Mouse (Mus musculus): ENCODE results near the gene Tbcel. TPM values are rescaled to one million over a fixed set of nuclear protein-coding genes. Genes with fewer than 3 reads are reported as not detected.

The Tbcel gene
- polyA plus RNA-seq, 1 experiment from 2014 or later = 10.7 TPM

GRCm38 (mm10) chr9:42431606-42432005, 76.0 kb downstream of the Tbcel start:
- WGBS (ENCODE audit: insufficient replicate concordance) = 79% methylated on average over 2 of the region's 2 CpGs
- Histone ChIP-seq H3K4me3 (no peak overlapping the region), H3K36me3 (peaks cover 92% of the 10 kb centered on the region), H3K27ac (no peak overlapping the region), H3K4me1 (peaks cover 32% of the 10 kb centered on the region), H3K9me3 (replicated peaks) (no peaks in the 10 kb centered on the region), H3K9ac (no peak overlapping the region), H3K27me3 (replicated peaks) (no peaks in the 10 kb centered on the region), H3K4me2 (no peak overlapping the region)
- no peak for ATAC-seq

GRCm38 (mm10) chr9:42428060-42428924, 79.3 kb downstream of the Tbcel start:
- Histone ChIP-seq H3K4me2 (peak overlapping the region; percentile 6; the same call in 1 of the 2 replicates), H3K36me3 (peaks cover 84% of the 10 kb centered on the region)

DNA sequence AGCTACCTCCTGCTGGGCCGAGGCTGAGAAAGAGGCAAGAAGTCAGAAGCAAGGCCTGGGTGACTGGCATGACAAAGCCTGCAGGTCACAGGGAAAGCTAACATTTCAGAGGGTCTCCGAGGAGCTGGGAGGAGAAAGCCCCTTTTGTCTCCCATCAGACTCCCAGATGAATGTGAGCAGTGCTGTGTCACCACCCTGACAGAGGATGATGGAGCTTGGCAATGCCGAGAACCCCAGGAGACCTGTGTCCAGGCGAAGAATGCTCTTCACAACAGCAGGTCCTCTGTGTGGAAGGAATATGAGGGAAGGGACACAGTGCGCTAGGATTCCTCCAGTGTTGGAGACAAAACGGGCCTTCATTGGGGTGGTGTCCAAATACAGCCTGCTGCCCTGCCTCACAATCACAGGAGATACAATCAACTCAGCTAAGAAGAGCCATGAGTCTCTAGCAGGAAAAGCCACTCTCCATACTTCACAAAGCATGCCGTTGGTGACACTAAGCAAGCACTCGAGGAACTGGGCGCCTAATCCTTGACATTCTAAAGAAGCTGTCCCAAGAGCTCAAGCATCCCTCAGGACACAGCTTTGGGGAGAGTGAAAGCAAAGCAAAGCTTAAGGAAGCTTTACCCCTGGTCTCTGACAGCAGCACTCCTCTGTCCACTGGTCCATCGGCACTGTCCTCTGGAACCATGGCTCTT, 80.8 kb downstream of the Tbcel start:
- Histone ChIP-seq H3K27ac (no peak overlapping the region), H3K9ac (no peak overlapping the region; the same call in 1 of the 2 replicates), H3K4me3 (no peak overlapping the region), H3K9me3 (replicated peaks) (no peaks in the 10 kb centered on the region), H3K4me2 (no peak overlapping the region), H3K27me3 (replicated peaks) (no peaks in the 10 kb centered on the region), H3K4me1 (peaks cover 24% of the 10 kb centered on the region), H3K36me3 (peaks cover 81% of the 10 kb centered on the region)
- WGBS (ENCODE audit: insufficient replicate concordance) = 72% methylated on average over 10 of the region's 10 CpGs
- ATAC-seq = no peak

More at GRCm38 (mm10) chr9:42428060-42428924, 79.3 kb downstream of the Tbcel start:
- H3K27me3 ChIP-seq (replicated peaks) = no peaks in the 10 kb centered on the region
- 49% methylated on average over 12 of the region's 12 CpGs for WGBS (ENCODE audit: insufficient replicate concordance)
- H3K27ac ChIP-seq = peak overlapping the region; percentile 45; the same call in 1 of the 2 replicates
- peak; percentile 60; the same call in 1 of the 2 replicates for ATAC-seq
- H3K4me3 ChIP-seq = no peak overlapping the region
- no peaks in the 10 kb centered on the region for H3K9me3 ChIP-seq (replicated peaks)
- H3K4me1 ChIP-seq = peaks cover 24% of the 10 kb centered on the region
- no peak overlapping the region for H3K9ac ChIP-seq

- Histone ChIP-seq H3K4me3 (no peak overlapping the region), H3K27ac (no peak overlapping the region), H3K9me3 (replicated peaks) (no peaks in the 10 kb centered on the region), H3K36me3 (peaks cover 70% of the 10 kb centered on the region), H3K9ac (no peak overlapping the region), H3K27me3 (replicated peaks) (no peaks in the 10 kb centered on the region), H3K4me2 (no peak overlapping the region), H3K4me1 (peaks cover 24% of the 10 kb centered on the region)
- no peak for ATAC-seq
- WGBS (ENCODE audit: insufficient replicate concordance) = 77% methylated on average over 2 of the region's 2 CpGs
These were observed 84.0 kb downstream of the Tbcel start for GRCm38 (mm10) chr9:42423649-42424048.

- Histone ChIP-seq H3K4me2 (no peak overlapping the region), H3K4me1 (0 out of 2 replicates have a peak, but pooled peaks cover 4% of the 10 kb centered on the region), H3K27ac (no peak overlapping the region), H3K9ac (no peak overlapping the region), H3K27me3 (replicated peaks) (no peaks in the 10 kb centered on the region), H3K4me3 (no peak overlapping the region), H3K36me3 (peaks cover 73% of the 10 kb centered on the region), H3K9me3 (replicated peaks) (no peaks in the 10 kb centered on the region)
- 80% methylated on average over 2 of the region's 2 CpGs for WGBS (ENCODE audit: insufficient replicate concordance)
- no peak for ATAC-seq
These were observed 87.9 kb downstream of the Tbcel start for GRCm38 (mm10) chr9:42419687-42420086.

GRCm38 (mm10) chr9:42418786-42419185, 88.8 kb downstream of the Tbcel start:
- ATAC-seq = no peak
- H3K27ac ChIP-seq = no peak overlapping the region
- H3K4me1 ChIP-seq = 0 out of 2 replicates have a peak, but pooled peaks cover 4% of the 10 kb centered on the region
- H3K27me3 ChIP-seq (replicated peaks) = no peaks in the 10 kb centered on the region
- H3K4me2 ChIP-seq = no peak overlapping the region
- no peaks in the 10 kb centered on the region for H3K9me3 ChIP-seq (replicated peaks)
- no peak overlapping the region for H3K9ac ChIP-seq
- 83% methylated on average over 5 of the region's 5 CpGs for WGBS (ENCODE audit: insufficient replicate concordance)
- no peak overlapping the region for H3K4me3 ChIP-seq
- H3K36me3 ChIP-seq = peaks cover 80% of the 10 kb centered on the region

DNA sequence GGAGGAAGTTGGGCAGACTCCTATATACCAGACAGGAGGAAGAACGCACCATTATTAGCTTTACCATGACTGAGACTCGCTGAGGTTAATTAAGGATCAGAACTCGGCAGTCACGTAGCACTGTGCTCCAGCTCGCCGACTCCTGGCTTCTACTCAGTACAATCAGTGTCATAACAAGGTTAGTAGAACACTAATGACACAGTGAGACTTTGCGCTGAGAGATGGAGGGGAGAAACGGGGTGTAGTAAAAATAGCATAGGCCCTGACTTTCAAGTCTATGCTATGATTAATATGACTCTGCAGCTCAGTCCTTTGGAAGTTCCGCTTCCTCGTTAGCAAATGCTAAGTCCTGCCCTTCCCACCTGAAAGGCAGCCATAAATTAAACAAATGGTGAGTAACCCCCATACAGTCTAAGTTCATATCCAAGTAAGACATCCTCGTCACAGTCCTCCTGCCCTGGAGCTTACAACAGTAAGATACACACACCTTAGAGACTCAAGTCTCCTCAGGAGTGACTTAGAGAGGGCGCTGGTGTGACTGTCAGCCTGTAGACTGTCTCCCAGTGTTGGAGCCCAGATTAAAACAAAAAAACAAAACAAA, 90.2 kb downstream of the Tbcel start:
- Histone ChIP-seq H3K27me3 (replicated peaks) (no peaks in the 10 kb centered on the region), H3K9ac (no peak overlapping the region), H3K9me3 (replicated peaks) (no peaks in the 10 kb centered on the region), H3K4me3 (no peak overlapping the region), H3K4me1 (no peaks in the 10 kb centered on the region), H3K36me3 (peaks cover 85% of the 10 kb centered on the region), H3K4me2 (no peak overlapping the region), H3K27ac (no peak overlapping the region)
- ATAC-seq = no peak
- WGBS (ENCODE audit: insufficient replicate concordance) = 88% methylated on average over 12 of the region's 12 CpGs

GRCm38 (mm10) chr9:42415184-42415583, 92.4 kb downstream of the Tbcel start:
- no peak overlapping the region for H3K27ac ChIP-seq
- no peak for ATAC-seq
- no peak overlapping the region for H3K9ac ChIP-seq
- H3K9me3 ChIP-seq (replicated peaks) = no peaks in the 10 kb centered on the region
- no peaks in the 10 kb centered on the region for H3K27me3 ChIP-seq (replicated peaks)
- peaks cover 62% of the 10 kb centered on the region for H3K36me3 ChIP-seq
- WGBS (ENCODE audit: insufficient replicate concordance) = 50% methylated on average over 1 of the region's 1 CpGs
- no peak overlapping the region for H3K4me2 ChIP-seq
- no peaks in the 10 kb centered on the region for H3K4me1 ChIP-seq
- H3K4me3 ChIP-seq = no peak overlapping the region

GRCm38 (mm10) chr9:42413345-42413744, 94.3 kb downstream of the Tbcel start:
- no peak overlapping the region for H3K4me3 ChIP-seq
- peaks cover 56% of the 10 kb centered on the region for H3K36me3 ChIP-seq
- no peak for ATAC-seq
- no peaks in the 10 kb centered on the region for H3K4me1 ChIP-seq
- H3K9me3 ChIP-seq (replicated peaks) = no peaks in the 10 kb centered on the region
- H3K27me3 ChIP-seq (replicated peaks) = no peaks in the 10 kb centered on the region
- 91% methylated on average over 12 of the region's 12 CpGs for WGBS (ENCODE audit: insufficient replicate concordance)
- no peak overlapping the region for H3K9ac ChIP-seq
- no peak overlapping the region for H3K4me2 ChIP-seq
- H3K27ac ChIP-seq = no peak overlapping the region

DNA sequence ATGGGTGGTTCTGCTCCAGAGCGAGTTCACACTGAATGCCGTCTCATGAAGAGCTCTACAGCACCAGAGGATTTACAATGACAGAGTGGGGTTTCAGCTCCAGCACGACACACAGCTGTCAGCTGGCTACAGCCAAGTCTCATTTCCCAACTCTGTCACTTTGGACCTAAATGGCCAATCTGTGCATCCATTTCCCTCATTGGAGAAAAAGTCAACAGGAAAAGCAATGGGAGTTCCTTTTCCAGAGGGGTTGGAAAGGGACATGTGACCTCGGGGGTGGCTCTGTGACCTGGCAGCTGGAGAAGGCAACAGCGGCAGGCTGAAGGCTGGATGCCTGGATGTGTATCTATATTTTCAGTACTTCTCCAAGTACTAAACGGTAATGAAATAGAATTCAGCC, 96.3 kb downstream of the Tbcel start:
- no peak for ATAC-seq
- H3K4me1 ChIP-seq = no peaks in the 10 kb centered on the region

DNA sequence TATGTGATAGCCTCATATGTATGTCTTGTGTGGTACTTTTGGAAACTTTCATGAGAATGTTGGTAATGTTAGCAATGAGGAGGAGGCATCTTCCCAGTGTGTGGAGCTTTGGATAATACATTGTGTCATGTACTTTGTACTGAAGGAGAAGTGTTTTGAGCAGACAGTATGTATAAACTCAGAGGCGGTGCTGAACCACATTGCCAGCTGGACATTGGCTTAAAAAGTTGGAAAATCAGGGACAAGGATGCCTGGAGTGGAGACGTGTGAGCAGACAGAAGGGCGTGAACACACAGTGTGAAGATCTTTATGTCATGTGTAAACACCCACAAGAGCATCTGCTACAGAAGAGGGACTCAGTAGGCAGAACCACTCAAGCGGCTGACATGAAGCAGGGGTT, 101.9 kb downstream of the Tbcel start:
- peaks cover 9% of the 10 kb centered on the region for H3K27me3 ChIP-seq (replicated peaks)
- H3K9ac ChIP-seq = no peak overlapping the region
- 67% methylated on average over 4 of the region's 4 CpGs for WGBS (ENCODE audit: insufficient replicate concordance)
- H3K4me2 ChIP-seq = no peak overlapping the region
- no peaks in the 10 kb centered on the region for H3K9me3 ChIP-seq (replicated peaks)
- no peak for ATAC-seq
- no peaks in the 10 kb centered on the region for H3K4me1 ChIP-seq
- no peaks in the 10 kb centered on the region for H3K36me3 ChIP-seq
- no peak overlapping the region for H3K27ac ChIP-seq
- no peak overlapping the region for H3K4me3 ChIP-seq

More for the DNA sequence above, 96.3 kb downstream of the Tbcel start:
- H3K27ac ChIP-seq = no peak overlapping the region
- no peak overlapping the region for H3K9ac ChIP-seq
- H3K9me3 ChIP-seq (replicated peaks) = no peaks in the 10 kb centered on the region
- 78% methylated on average over 6 of the region's 6 CpGs for WGBS (ENCODE audit: insufficient replicate concordance)
- no peak overlapping the region for H3K4me3 ChIP-seq
- no peak overlapping the region for H3K4me2 ChIP-seq
- H3K36me3 ChIP-seq = peaks cover 38% of the 10 kb centered on the region
- no peaks in the 10 kb centered on the region for H3K27me3 ChIP-seq (replicated peaks)

DNA sequence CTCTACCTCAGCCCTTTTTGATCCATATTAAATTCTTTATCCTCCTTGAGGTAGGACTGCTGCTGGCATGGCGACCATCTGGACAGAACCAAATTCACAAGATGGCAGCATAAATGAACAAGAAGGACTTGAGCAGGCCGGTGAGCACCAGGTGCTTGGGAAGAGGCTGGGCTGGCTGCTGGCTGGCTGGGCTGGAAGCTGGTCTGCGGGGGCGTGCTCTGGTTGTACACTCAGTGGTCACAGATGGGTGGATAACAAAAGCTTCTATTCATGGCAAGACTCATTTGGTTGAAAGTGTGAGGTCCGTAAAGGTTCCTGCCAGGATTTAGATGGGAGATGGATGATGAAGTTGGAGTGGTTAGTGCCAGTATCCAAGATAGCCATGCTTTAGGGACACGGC, 106.1 kb downstream of the Tbcel start:
- no peak for ATAC-seq
- no peaks in the 10 kb centered on the region for H3K36me3 ChIP-seq
- H3K9ac ChIP-seq = no peak overlapping the region
- H3K4me3 ChIP-seq = no peak overlapping the region
- H3K4me2 ChIP-seq = no peak overlapping the region
- no peaks in the 10 kb centered on the region for H3K4me1 ChIP-seq
- WGBS (ENCODE audit: insufficient replicate concordance) = 73% methylated on average over 6 of the region's 6 CpGs
- H3K9me3 ChIP-seq (replicated peaks) = no peaks in the 10 kb centered on the region
- no peak overlapping the region for H3K27ac ChIP-seq
- peaks cover 28% of the 10 kb centered on the region for H3K27me3 ChIP-seq (replicated peaks)
